Mouse (Mus musculus) lung, postnatal 10 days (tissue): ENCODE measurements around the gene Knstrn.

Source experiments
- DNase-seq: peaks from one replicate; pipeline ENCODE4 v3.0.0; 2021

Gene Knstrn

GRCm38 (mm10) chr2:118790551-118791525 lies 23.0 kb upstream of the Knstrn start:
- DNase-seq, result peak; percentile 90

GRCm38 (mm10) chr2:118791591-118792258 lies 22.1 kb upstream of the Knstrn start:
- DNase-seq, result no peak

GRCm38 (mm10) chr2:118792259-118792613 lies 21.6 kb upstream of the Knstrn start:
- DNase-seq, result no peak

- no peak for DNase-seq
These were observed 20.2 kb upstream of the Knstrn start for GRCm38 (mm10) chr2:118793636-118794035.

- DNase-seq, result no peak
These were observed 11.2 kb upstream of the Knstrn start for GRCm38 (mm10) chr2:118802542-118803118.

GRCm38 (mm10) chr2:118804474-118804873 lies 9.3 kb upstream of the Knstrn start:
- no peak for DNase-seq

- peak; percentile 32 for DNase-seq
These were observed 8.7 kb upstream of the Knstrn start for GRCm38 (mm10) chr2:118805137-118805536.

GRCm38 (mm10) chr2:118805756-118806155 lies 8.0 kb upstream of the Knstrn start:
- no peak for DNase-seq

GRCm38 (mm10) chr2:118806860-118807259 lies 6.9 kb upstream of the Knstrn start:
- peak; percentile 46 for DNase-seq

GRCm38 (mm10) chr2:118810861-118811260 lies 2.9 kb upstream of the Knstrn start:
- DNase-seq, result no peak

GRCm38 (mm10) chr2:118812724-118813123 lies 1.1 kb upstream of the Knstrn start:
- DNase-seq, result no peak

- DNase-seq, result no peak
These were observed 9.0 kb downstream of the Knstrn start for GRCm38 (mm10) chr2:118822800-118823199.

GRCm38 (mm10) chr2:118824396-118824795 lies 10.6 kb downstream of the Knstrn start:
- no peak for DNase-seq

GRCm38 (mm10) chr2:118829096-118829495 lies 15.3 kb downstream of the Knstrn start:
- DNase-seq, result no peak

- no peak for DNase-seq
These were observed 20.3 kb downstream of the Knstrn start for GRCm38 (mm10) chr2:118834061-118834460.

GRCm38 (mm10) chr2:118835115-118835514 lies 21.3 kb downstream of the Knstrn start:
- DNase-seq, result no peak

GRCm38 (mm10) chr2:118838330-118838729 lies 24.5 kb downstream of the Knstrn start:
- DNase-seq, result no peak

- no peak for DNase-seq
These were observed 27.4 kb downstream of the Knstrn start for GRCm38 (mm10) chr2:118841186-118841585.

- DNase-seq, result peak; percentile 7
These were observed 28.0 kb downstream of the Knstrn start for GRCm38 (mm10) chr2:118841774-118842173.

- no peak for DNase-seq
These were observed 30.6 kb downstream of the Knstrn start for GRCm38 (mm10) chr2:118844427-118844826.

GRCm38 (mm10) chr2:118846246-118846645 lies 32.4 kb downstream of the Knstrn start:
- peak; percentile 26 for DNase-seq

- DNase-seq, result no peak
These were observed 38.0 kb downstream of the Knstrn start for GRCm38 (mm10) chr2:118851756-118852155.

GRCm38 (mm10) chr2:118861454-118862339 lies 47.9 kb downstream of the Knstrn start, which contains the start of gene Ivd:
Ivd (plus strand) TSS chr2:118861954.
- peak; percentile 97 for DNase-seq
